Mouse (Mus musculus) stomach, embryonic 14.5 days (tissue): ENCODE data around the gene Mcf2l. TPM values are rescaled to one million over a fixed set of nuclear protein-coding genes. Genes with fewer than 3 reads are reported as not detected.

Source experiments
- ATAC-seq: fragments of 200-750 bp; cut with Nextera tagmentation; 2 replicates; pipeline ENCODE4 v1.8.0; 2017; ENCODE audit warnings: low read depth, moderate TSS enrichment; ENCODE audit not compliant: insufficient number of reproducible peaks, insufficient read depth, low FRiP score
- H3K27ac ChIP-seq: fragments of 300-500 bp; sonication (generic); 2 replicates; pipeline ENCODE4 v1.5.1; 2014; ENCODE audit warnings: mild to moderate bottlenecking, low read length, moderate library complexity, mixed read lengths
- H3K27me3 ChIP-seq: fragments of 300-500 bp; sonication (generic); 2 replicates; pipeline ENCODE4 v1.6.1; 2014; ENCODE audit warnings: low read length, control low read depth, mixed read lengths; ENCODE audit not compliant: control insufficient read depth, insufficient read depth
- H3K36me3 ChIP-seq: fragments of 300-500 bp; sonication (generic); 2 replicates; pipeline ENCODE4 v1.6.1; 2014; ENCODE audit warnings: mild to moderate bottlenecking, control low read depth, low read length, moderate library complexity, mixed read lengths; ENCODE audit not compliant: control insufficient read depth, insufficient read depth
- H3K4me1 ChIP-seq: fragments of 300-500 bp; sonication (generic); 2 replicates; pipeline ENCODE4 v1.6.1; 2014; ENCODE audit warnings: low read length, control low read depth, mixed read lengths; ENCODE audit not compliant: control insufficient read depth, insufficient read depth
- H3K4me2 ChIP-seq: fragments of 300-500 bp; sonication (generic); replicated peaks from 2 replicates; pipeline ENCODE4 v1.6.1; 2014; ENCODE audit warnings: low read depth, low read length, control low read depth
- H3K4me3 ChIP-seq: fragments of 300-500 bp; sonication (generic); 2 replicates; pipeline ENCODE4 v1.5.1; 2014; ENCODE audit warnings: low read depth, low read length, control low read depth
- H3K9ac ChIP-seq: fragments of 300-500 bp; sonication (generic); replicated peaks from 2 replicates; pipeline ENCODE4 v1.6.1; 2014; ENCODE audit warnings: low read depth, mild to moderate bottlenecking, control low read depth, low read length, moderate library complexity, mixed read lengths
- H3K9me3 ChIP-seq: fragments of 300-500 bp; sonication (generic); 2 replicates; pipeline ENCODE4 v1.6.1; 2016; ENCODE audit warnings: low read depth, low read length, control low read depth; ENCODE audit not compliant: control insufficient read depth
- WGBS: fragments of 180-500 bp; shearing (Covaris S2); extraction: QIAGEN DNeasy Blood & Tissue Kit; methylation state at CpG from one replicate; pipeline ENCODE4 v1.1.7; 2014; 5-methylcytosine and 5-hydroxymethylcytosine counted together
- polyA plus RNA-seq: library from polyadenylated mRNA; unstranded; fragments of >200 nt; fragmentation: Nextera tagmentation; extraction: Ambion mirVana; gene quantifications from 2 replicates; pipeline ENCODE4 v1.2.1, GENCODE M21; 2014

Mcf2l gene
- polyA plus RNA-seq, 1 experiment from 2014 or later, result 20.7 TPM

DNA sequence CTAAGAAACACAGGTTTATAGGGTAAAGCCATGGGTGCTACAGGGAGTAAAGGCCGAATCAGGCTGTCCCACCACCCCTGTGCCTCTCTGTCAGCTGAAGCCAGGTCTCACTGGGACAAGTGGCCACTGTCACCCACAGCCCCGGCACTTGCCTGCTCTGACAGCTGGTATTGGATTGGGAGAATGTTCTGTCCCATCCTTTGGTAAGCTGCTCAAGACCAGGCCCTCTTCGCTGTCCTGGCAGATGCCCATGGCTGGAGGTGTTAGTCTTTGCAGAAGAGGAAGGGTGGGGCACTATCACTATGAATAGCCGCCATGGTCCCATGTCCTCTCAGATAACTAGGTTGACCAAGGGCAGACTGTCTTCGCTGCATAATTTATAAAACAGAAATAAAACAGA lies 40.0 kb upstream of the Mcf2l start:
- no peak overlapping the region for H3K4me2 ChIP-seq
- ATAC-seq, result no peak
- H3K36me3 ChIP-seq, result peaks cover 31% of the 10 kb centered on the region
- H3K4me1 ChIP-seq, result no peaks in the 10 kb centered on the region
- H3K27ac ChIP-seq, result no peak overlapping the region
- no peak overlapping the region for H3K4me3 ChIP-seq
- WGBS, result 93% methylated on average over 5 of the region's 5 CpGs
- no peaks in the 10 kb centered on the region for H3K9me3 ChIP-seq
- no peaks in the 10 kb centered on the region for H3K27me3 ChIP-seq
- H3K9ac ChIP-seq, result no peak overlapping the region

DNA sequence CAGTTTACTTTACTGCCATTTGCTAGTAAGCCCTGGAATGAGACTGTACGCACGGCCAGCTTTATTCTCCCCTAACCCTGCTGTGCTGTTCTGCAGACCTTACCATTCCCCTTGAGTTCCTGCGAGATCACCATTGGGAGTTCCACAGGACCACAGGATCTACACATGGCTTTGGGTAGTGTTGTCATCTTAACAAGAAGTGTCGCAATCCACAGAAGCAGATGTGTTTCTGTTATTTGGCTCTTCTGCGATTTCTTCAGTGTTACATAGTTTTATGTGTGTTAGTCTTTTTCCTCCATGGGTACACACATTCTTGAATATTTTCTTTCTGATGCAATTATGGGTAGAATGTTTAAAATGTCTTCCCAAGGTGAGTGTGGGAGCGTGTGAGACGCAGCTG lies 32.8 kb upstream of the Mcf2l start:
- Histone ChIP-seq H3K4me3 (no peak overlapping the region), H3K27ac (no peak overlapping the region), H3K27me3 (no peaks in the 10 kb centered on the region), H3K36me3 (peaks cover 29% of the 10 kb centered on the region; the same call in 1 of the 2 replicates), H3K9ac (no peak overlapping the region), H3K9me3 (no peaks in the 10 kb centered on the region), H3K4me2 (no peak overlapping the region), H3K4me1 (no peaks in the 10 kb centered on the region)
- WGBS, result 93% methylated on average over 7 of the region's 7 CpGs
- ATAC-seq, result no peak

DNA sequence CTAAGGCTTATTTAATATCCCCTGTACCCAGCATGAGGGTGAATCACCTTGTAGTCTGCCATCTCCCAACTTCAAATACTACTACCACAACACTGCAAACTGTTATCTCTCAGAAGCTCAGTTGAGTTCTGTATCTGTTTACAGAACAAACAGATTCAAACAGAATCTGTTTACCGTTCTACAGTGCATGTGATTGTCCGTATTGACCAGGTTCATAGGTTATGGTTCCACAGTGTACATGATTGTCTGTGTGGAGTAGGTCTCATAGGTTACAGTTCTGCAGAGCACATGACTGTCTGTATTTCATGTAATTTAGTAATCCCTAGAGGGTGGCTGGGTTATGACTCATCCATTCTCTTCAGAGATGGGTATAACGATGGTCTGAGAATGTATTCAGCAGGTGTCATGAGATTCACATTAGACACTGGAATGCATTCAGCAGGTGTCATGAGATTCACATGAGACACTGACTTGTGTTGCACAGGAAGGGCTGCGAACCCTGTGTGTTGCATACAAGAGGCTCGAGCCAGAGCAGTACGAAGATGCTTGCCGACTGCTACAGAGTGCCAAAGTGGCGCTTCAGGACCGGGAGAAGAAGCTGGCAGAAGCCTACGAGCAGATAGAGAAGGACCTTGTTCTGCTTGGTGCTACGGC lies 31.1 kb upstream of the Mcf2l start:
- H3K27me3 ChIP-seq, result no peaks in the 10 kb centered on the region
- WGBS, result 88% methylated on average over 11 of the region's 11 CpGs
- no peaks in the 10 kb centered on the region for H3K9me3 ChIP-seq
- peaks cover 27% of the 10 kb centered on the region; the same call in 1 of the 2 replicates for H3K36me3 ChIP-seq
- no peak overlapping the region for H3K9ac ChIP-seq
- no peak overlapping the region for H3K4me3 ChIP-seq
- no peak overlapping the region for H3K27ac ChIP-seq
- no peak for ATAC-seq
- no peaks in the 10 kb centered on the region for H3K4me1 ChIP-seq
- no peak overlapping the region for H3K4me2 ChIP-seq

DNA sequence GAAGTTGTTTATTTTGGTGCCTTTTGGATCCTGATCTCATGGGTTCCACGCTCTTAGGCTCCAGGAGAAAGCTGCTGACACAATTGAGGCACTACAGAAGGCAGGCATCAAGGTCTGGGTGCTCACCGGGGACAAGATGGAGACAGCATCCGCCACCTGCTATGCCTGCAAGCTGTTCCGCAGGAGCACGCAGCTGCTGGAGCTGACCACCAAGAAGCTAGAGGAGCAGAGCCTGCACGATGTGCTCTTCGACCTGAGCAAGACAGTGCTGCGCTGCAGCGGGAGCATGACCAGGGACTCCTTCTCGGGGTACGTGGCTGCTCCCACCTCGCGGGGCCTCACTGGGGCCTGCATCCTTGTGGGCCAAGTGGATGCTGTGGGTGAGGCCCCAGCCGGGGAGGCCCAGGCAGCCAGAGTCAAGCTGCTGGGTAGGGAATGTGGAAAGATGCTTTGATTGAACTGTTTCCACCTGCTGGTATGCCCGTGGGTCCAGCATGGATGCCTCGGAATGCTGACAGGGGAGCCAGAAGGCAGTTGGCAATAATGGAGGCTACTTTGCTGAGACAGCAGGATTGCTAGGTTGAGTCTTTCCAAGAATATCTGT lies 29.2 kb upstream of the Mcf2l start:
- no peaks in the 10 kb centered on the region for H3K27me3 ChIP-seq
- no peak overlapping the region for H3K4me2 ChIP-seq
- WGBS, result 93% methylated on average over 16 of the region's 16 CpGs
- ATAC-seq, result no peak
- no peak overlapping the region for H3K9ac ChIP-seq
- H3K4me3 ChIP-seq, result no peak overlapping the region
- no peaks in the 10 kb centered on the region for H3K9me3 ChIP-seq
- no peak overlapping the region for H3K27ac ChIP-seq
- H3K36me3 ChIP-seq, result peaks cover 37% of the 10 kb centered on the region
- no peaks in the 10 kb centered on the region for H3K4me1 ChIP-seq

DNA sequence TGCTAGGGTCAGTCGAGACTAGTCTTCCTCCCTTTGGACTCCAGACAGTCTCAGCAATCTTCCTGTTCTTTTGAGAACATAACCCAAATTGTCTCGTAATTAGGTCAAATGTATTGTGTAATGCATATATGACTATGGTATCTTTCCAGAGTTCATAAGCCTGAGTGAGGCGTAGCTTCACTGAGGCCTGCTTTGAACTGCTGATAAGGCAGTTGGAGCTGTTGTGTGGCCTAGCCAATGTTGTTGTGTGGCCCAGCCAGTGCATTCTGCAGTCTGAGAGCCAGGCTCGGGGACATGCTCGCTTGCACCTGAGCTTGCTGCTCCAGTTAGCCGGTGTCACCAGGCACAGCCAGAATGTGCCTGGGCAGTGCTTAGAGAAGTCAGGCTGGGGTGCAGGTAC lies 27.2 kb upstream of the Mcf2l start:
- WGBS, result 90% methylated on average over 6 of the region's 6 CpGs
- no peak for ATAC-seq
- no peaks in the 10 kb centered on the region for H3K27me3 ChIP-seq

DNA sequence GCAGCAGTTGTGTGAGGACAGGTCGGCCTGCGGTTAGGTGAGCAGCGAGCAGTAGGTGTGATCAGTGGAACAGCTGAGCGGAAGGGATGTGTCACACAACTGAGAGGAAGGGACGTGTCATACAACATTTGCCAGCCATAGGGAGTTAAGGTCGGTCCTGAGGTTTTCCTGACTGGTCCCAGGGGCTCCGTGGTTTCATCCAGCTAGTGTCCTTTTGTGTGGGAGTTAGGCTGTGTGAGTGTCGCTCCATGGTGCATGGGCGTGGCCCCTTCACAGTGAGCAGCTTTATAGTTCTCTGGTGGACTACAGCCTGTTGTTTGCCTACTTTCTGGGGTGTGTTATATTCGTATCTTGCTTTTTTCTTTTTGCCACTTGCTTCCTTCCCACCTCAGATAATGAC lies 22.4 kb upstream of the Mcf2l start:
- no peaks in the 10 kb centered on the region for H3K9me3 ChIP-seq
- H3K4me1 ChIP-seq, result no peaks in the 10 kb centered on the region
- no peak overlapping the region for H3K27ac ChIP-seq
- H3K27me3 ChIP-seq, result no peaks in the 10 kb centered on the region
- no peak overlapping the region for H3K4me2 ChIP-seq
- no peak for ATAC-seq
- 78% methylated on average over 10 of the region's 10 CpGs for WGBS
- no peak overlapping the region for H3K9ac ChIP-seq
- H3K36me3 ChIP-seq, result peaks cover 29% of the 10 kb centered on the region
- no peak overlapping the region for H3K4me3 ChIP-seq

More for the DNA sequence above, 27.2 kb upstream of the Mcf2l start:
- peaks cover 50% of the 10 kb centered on the region for H3K36me3 ChIP-seq
- H3K4me1 ChIP-seq, result no peaks in the 10 kb centered on the region
- H3K4me2 ChIP-seq, result no peak overlapping the region
- no peak overlapping the region for H3K9ac ChIP-seq
- no peaks in the 10 kb centered on the region for H3K9me3 ChIP-seq
- no peak overlapping the region for H3K27ac ChIP-seq
- H3K4me3 ChIP-seq, result no peak overlapping the region

DNA sequence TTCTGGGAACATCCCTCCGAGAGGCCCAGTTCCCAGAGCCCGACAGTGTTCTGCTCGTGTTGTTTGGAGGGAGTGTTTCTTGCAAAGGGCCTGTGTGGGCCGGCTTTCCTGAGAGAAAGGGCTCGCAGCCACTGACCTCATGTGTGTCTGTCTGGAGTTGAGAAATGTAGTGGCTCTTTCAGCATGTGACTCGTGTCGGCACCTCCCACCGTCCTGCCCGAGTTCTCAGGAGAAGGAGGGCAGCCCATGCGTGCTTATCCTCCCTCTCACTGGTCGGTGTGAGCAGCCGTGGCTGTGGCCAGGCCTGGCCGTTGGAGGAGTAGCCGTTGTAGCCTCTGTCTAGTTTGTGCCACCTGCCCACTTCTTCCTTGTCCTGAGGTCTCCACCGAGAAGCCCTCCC lies 17.6 kb upstream of the Mcf2l start:
- Histone ChIP-seq H3K27ac (no peak overlapping the region), H3K4me3 (no peak overlapping the region), H3K9ac (no peak overlapping the region), H3K4me2 (no peak overlapping the region), H3K9me3 (no peaks in the 10 kb centered on the region), H3K27me3 (no peaks in the 10 kb centered on the region), H3K4me1 (no peaks in the 10 kb centered on the region), H3K36me3 (peaks cover 18% of the 10 kb centered on the region)
- 68% methylated on average over 15 of the region's 15 CpGs for WGBS
- no peak for ATAC-seq

DNA sequence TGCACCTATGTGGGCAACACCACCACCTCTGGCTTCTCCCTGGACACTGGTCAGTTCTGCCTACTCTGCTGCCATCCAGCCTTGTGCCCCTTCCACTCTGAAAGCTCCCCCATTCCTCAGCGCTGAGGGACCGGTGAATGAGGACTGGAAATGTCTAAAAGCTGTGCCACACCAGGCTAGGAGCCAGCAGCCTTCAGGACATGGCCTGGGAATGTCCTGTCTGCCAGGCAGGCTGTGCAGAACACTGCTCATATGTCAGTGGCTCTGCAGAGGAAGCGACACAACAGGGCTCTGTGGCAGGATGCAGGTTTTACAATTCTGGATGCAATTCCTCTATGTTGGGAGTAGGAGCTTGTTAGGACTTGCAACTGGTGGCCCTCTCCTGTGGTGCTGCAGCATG lies 10.5 kb upstream of the Mcf2l start:
- 93% methylated on average over 3 of the region's 3 CpGs for WGBS
- H3K4me2 ChIP-seq, result no peak overlapping the region
- no peak overlapping the region for H3K4me3 ChIP-seq
- no peak overlapping the region for H3K27ac ChIP-seq
- H3K27me3 ChIP-seq, result no peaks in the 10 kb centered on the region
- no peak overlapping the region for H3K9ac ChIP-seq
- ATAC-seq, result no peak
- H3K4me1 ChIP-seq, result no peaks in the 10 kb centered on the region
- no peaks in the 10 kb centered on the region for H3K9me3 ChIP-seq
- H3K36me3 ChIP-seq, result peaks cover 25% of the 10 kb centered on the region

DNA sequence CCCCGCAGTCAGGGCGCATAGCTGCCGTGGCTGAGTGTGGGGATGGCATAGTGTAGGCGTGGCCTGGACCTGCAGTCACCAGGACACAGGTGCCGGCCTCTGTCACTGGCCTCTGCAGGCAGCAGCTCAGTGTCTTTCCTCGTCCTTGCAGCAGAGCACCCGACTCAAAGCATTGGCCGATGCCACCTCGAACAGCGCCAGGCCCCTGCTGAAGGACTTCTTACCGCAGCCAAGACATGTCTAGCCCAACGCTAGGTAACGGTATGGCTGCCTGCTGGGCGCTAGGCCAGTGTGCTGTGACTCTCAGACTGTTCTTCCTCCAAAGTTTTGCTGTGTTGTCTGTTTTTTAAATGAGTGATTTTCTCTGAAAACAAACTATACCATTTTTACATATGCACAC lies 10.0 kb upstream of the Mcf2l start:
- H3K4me3 ChIP-seq, result no peak overlapping the region
- H3K27ac ChIP-seq, result no peak overlapping the region
- H3K4me1 ChIP-seq, result no peaks in the 10 kb centered on the region
- no peak overlapping the region for H3K4me2 ChIP-seq
- H3K36me3 ChIP-seq, result peaks cover 25% of the 10 kb centered on the region
- no peaks in the 10 kb centered on the region for H3K27me3 ChIP-seq
- no peak overlapping the region for H3K9ac ChIP-seq
- 89% methylated on average over 14 of the region's 14 CpGs for WGBS
- ATAC-seq, result no peak
- H3K9me3 ChIP-seq, result no peaks in the 10 kb centered on the region
